Mouse (Mus musculus) frontal cortex, postnatal 36 days (tissue): ENCODE data around the gene Exog.
A peak's percentile ranks its signal among the peaks of the same experiment; 100 is the strongest.

Experiments used
- DNase-seq, 2 experiments: peaks; one replicate each; pipeline ENCODE4 v3.0.0; 2022; ENCODE audit warnings: low spot score in 2 of 2

Gene Exog

GRCm38 (mm10) chr9:119444738-119445429 is at the start of gene Exog:
TSS of gene Exog (plus strand) at chr9:119444943.
- peak; percentile 98 to 99 for DNase-seq

GRCm38 (mm10) chr9:119401351-119401750 is 43.4 kb upstream of the Exog start:
- DNase-seq = peak in 1 of 2 experiments; percentile 55

GRCm38 (mm10) chr9:119401801-119402214 is 42.9 kb upstream of the Exog start, which contains the start of gene Acvr2b:
TSS of gene Acvr2b (plus strand) at chr9:119402118.
- DNase-seq = peak; percentile 82 to 89

- DNase-seq = peak; percentile 45 to 52
Observed at GRCm38 (mm10) chr9:119402253-119403235, 42.2 kb upstream of the Exog start.

- DNase-seq = peak in 1 of 2 experiments; percentile 30
Observed at GRCm38 (mm10) chr9:119403236-119403641, 41.5 kb upstream of the Exog start.

- no peak for DNase-seq
Observed at GRCm38 (mm10) chr9:119404090-119404489, 40.7 kb upstream of the Exog start.

- DNase-seq = no peak
Observed at GRCm38 (mm10) chr9:119407884-119408283, 36.9 kb upstream of the Exog start.

GRCm38 (mm10) chr9:119408898-119409664 is 35.7 kb upstream of the Exog start:
- no peak for DNase-seq

GRCm38 (mm10) chr9:119409864-119410263 is 34.9 kb upstream of the Exog start:
- no peak for DNase-seq

GRCm38 (mm10) chr9:119418025-119418424 is 26.7 kb upstream of the Exog start:
- no peak for DNase-seq

- DNase-seq = no peak
Observed at GRCm38 (mm10) chr9:119419852-119420438, 24.8 kb upstream of the Exog start.

- DNase-seq = no peak
Observed at GRCm38 (mm10) chr9:119425217-119425975, 19.3 kb upstream of the Exog start.

- no peak for DNase-seq
Observed at GRCm38 (mm10) chr9:119425976-119426415, 18.7 kb upstream of the Exog start.

- no peak for DNase-seq
Observed at GRCm38 (mm10) chr9:119426483-119426882, 18.3 kb upstream of the Exog start.

- DNase-seq = peak; percentile 68 to 85
Observed at GRCm38 (mm10) chr9:119430311-119430710, 14.4 kb upstream of the Exog start.

GRCm38 (mm10) chr9:119435855-119436254 is 8.9 kb upstream of the Exog start:
- DNase-seq = no peak

GRCm38 (mm10) chr9:119438065-119438464 is 6.7 kb upstream of the Exog start:
- no peak for DNase-seq

GRCm38 (mm10) chr9:119438498-119439000 is 6.2 kb upstream of the Exog start:
- DNase-seq = peak in 1 of 2 experiments; percentile 39

- DNase-seq = no peak
Observed at GRCm38 (mm10) chr9:119445737-119446136, 994 bp downstream of the Exog start.

- no peak for DNase-seq
Observed at GRCm38 (mm10) chr9:119455967-119456366, 11.2 kb downstream of the Exog start.
